Mouse (Mus musculus): ENCODE results near the gene Klhdc7b. TPM values are rescaled to one million over a fixed set of nuclear protein-coding genes. Genes with fewer than 3 reads are reported as not detected.

The Klhdc7b gene
- 0.02 TPM in 1 of 2 replicates, not detected in the other for polyA plus RNA-seq (2012; rRNA removed)

DNA sequence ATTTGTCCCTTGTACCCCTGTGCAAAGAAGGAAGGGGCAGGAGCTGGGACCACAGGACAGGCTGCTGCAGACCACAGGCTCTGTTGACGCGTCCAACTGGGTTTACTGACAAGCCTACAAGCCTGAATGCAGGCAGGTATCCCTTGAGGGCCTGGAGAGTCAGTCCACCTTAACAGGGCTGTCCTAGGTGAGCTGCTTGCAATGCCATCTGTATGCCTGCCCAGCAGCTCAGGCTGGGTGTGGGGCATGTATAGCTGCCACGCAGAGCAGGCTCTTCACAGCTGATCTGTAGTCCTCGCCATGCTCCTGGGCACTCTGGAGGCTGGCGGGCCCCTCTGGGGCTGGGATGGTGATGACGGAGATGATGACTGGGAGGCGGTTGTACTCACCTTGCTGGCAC lies at the start of gene Klhdc7b:
Klhdc7b (plus strand) TSS at position 301 of the 400 bp plus-strand sequence.
- Histone ChIP-seq H3K36me3 (ENCODE audit: control insufficient read depth, insufficient read depth, low read length) (no peaks in the 10 kb centered on the region), H3K4me3 (ENCODE audit: extremely low read depth, insufficient read depth, insufficient read length) (no peak within 1 kb of the TSS), H3K27ac (ENCODE audit: insufficient read depth, low read length) (no peak within 1 kb of the TSS), H3K4me1 (ENCODE audit: control insufficient read depth, insufficient read depth, insufficient read length) (no peaks in the 10 kb centered on the region), H3K27me3 (ENCODE audit: control insufficient read depth, insufficient read depth, low read length) (no peaks in the 10 kb centered on the region)
- no peak for DNase-seq (ENCODE audit: low read depth in 1 of 2, low spot score in 2 of 2)
- 91% methylated on average over 7 of the region's 7 CpGs for WGBS
- no peak for TF ChIP-seq CTCF (IDR thresholded peaks at IDR 0.05; ENCODE audit: extremely low read depth, insufficient read depth, insufficient read length, insufficient replicate concordance)
- TF ChIP-seq POLR2A (IDR thresholded peaks at IDR 0.05; ENCODE audit: low read depth, low read length): no peak

DNA sequence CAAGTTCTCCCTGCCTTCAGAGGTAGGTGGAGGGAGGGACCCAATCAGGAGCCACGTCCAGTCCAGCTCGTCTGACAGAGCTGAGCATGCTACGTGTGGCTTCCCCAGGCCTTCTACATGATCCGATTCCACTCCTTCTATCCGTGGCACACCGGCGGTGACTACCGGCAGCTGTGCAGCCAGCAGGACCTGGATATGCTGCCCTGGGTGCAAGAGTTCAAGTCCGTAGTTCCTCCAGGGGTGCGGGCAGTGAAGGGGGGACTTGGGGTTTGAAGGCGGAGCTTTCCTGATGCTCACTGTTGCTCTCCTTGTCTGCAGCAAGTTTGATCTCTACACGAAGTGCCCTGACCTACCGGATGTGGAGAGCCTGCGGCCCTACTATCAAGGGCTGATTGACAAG lies 48.3 kb upstream of the Klhdc7b start:
- TF ChIP-seq POLR2A (IDR thresholded peaks at IDR 0.05; ENCODE audit: low read depth, low read length) (no peak), CTCF (IDR thresholded peaks at IDR 0.05; ENCODE audit: extremely low read depth, insufficient read depth, insufficient read length, insufficient replicate concordance) (no peak)
- H3K36me3 ChIP-seq (ENCODE audit: control insufficient read depth, insufficient read depth, low read length): no peaks in the 10 kb centered on the region
- no peak overlapping the region for H3K27ac ChIP-seq (ENCODE audit: insufficient read depth, low read length)
- H3K27me3 ChIP-seq (ENCODE audit: control insufficient read depth, insufficient read depth, low read length): no peaks in the 10 kb centered on the region
- WGBS: 88% methylated on average over 14 of the region's 14 CpGs
- DNase-seq (ENCODE audit: low read depth in 1 of 2, low spot score in 2 of 2): no peak
- H3K4me1 ChIP-seq (ENCODE audit: control insufficient read depth, insufficient read depth, insufficient read length): peaks cover 6% of the 10 kb centered on the region
- no peak overlapping the region for H3K4me3 ChIP-seq (ENCODE audit: extremely low read depth, insufficient read depth, insufficient read length)

DNA sequence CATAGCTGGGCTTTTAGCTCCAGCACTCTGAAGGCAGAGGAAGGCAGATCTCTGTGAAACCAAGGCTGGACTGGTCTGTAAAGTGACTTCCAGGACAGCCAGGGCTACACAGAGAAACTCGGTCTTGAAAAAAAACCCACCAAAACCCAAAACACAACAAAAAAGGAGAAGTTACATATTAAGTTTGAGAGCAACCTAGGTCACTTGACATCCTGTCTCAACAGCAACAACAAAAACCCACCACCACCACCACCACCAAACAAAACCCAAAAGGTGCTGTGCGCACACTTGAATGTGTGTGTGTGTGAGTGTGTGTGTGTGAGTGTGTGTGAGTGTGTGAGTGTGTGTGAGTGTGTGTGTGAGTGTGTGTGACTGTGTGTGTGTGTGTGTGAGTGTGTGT lies 45.0 kb upstream of the Klhdc7b start:
- TF ChIP-seq POLR2A (IDR thresholded peaks at IDR 0.05; ENCODE audit: low read depth, low read length) (no peak), CTCF (IDR thresholded peaks at IDR 0.05; ENCODE audit: extremely low read depth, insufficient read depth, insufficient read length, insufficient replicate concordance) (no peak)
- WGBS: 26% methylated on average over 2 of the region's 2 CpGs
- no peak overlapping the region for H3K4me3 ChIP-seq (ENCODE audit: extremely low read depth, insufficient read depth, insufficient read length)
- peak in 1 of 2 experiments; percentile 52 for DNase-seq (ENCODE audit: low read depth in 1 of 2, low spot score in 2 of 2)
- H3K27me3 ChIP-seq (ENCODE audit: control insufficient read depth, insufficient read depth, low read length): no peaks in the 10 kb centered on the region
- H3K27ac ChIP-seq (ENCODE audit: insufficient read depth, low read length): peak overlapping the region; percentile 56
- H3K4me1 ChIP-seq (ENCODE audit: control insufficient read depth, insufficient read depth, insufficient read length): peaks cover 6% of the 10 kb centered on the region
- H3K36me3 ChIP-seq (ENCODE audit: control insufficient read depth, insufficient read depth, low read length): no peaks in the 10 kb centered on the region

- TF ChIP-seq CTCF (IDR thresholded peaks at IDR 0.05; ENCODE audit: extremely low read depth, insufficient read depth, insufficient read length, insufficient replicate concordance) (no peak), POLR2A (IDR thresholded peaks at IDR 0.05; ENCODE audit: low read depth, low read length) (no peak)
- no peak for DNase-seq (ENCODE audit: low read depth in 1 of 2, low spot score in 2 of 2)
- H3K27me3 ChIP-seq (ENCODE audit: control insufficient read depth, insufficient read depth, low read length): no peaks in the 10 kb centered on the region
- WGBS: 20% methylated on average over 3 of the region's 3 CpGs
- no peak overlapping the region for H3K4me3 ChIP-seq (ENCODE audit: extremely low read depth, insufficient read depth, insufficient read length)
- no peaks in the 10 kb centered on the region for H3K36me3 ChIP-seq (ENCODE audit: control insufficient read depth, insufficient read depth, low read length)
- H3K27ac ChIP-seq (ENCODE audit: insufficient read depth, low read length): peak overlapping the region; percentile 56
- peaks cover 6% of the 10 kb centered on the region for H3K4me1 ChIP-seq (ENCODE audit: control insufficient read depth, insufficient read depth, insufficient read length)
Measured at GRCm38 (mm10) chr15:89340136-89340535, 44.6 kb upstream of the Klhdc7b start.

DNA sequence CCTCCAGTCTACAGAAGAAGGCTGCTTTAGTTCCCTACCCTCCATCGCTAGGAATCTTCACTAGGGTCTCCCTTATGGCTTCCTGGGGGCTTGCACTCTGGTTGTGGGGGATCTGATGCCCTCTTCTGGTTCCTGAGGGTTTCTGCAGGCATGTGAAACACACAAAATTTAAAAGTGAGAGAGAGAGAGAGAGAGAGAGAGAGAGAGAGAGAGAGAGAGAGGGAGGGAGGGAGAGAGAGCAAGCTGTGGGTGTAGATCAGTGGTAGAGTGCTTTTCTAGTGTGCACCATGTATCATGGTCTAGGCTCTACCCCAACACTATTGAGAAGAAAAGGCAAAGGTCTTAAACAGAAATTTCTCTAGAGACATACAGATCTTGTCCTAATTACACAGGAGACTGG lies 43.0 kb upstream of the Klhdc7b start:
- no peak for DNase-seq (ENCODE audit: low read depth in 1 of 2, low spot score in 2 of 2)
- no peak overlapping the region for H3K4me3 ChIP-seq (ENCODE audit: extremely low read depth, insufficient read depth, insufficient read length)

DNA sequence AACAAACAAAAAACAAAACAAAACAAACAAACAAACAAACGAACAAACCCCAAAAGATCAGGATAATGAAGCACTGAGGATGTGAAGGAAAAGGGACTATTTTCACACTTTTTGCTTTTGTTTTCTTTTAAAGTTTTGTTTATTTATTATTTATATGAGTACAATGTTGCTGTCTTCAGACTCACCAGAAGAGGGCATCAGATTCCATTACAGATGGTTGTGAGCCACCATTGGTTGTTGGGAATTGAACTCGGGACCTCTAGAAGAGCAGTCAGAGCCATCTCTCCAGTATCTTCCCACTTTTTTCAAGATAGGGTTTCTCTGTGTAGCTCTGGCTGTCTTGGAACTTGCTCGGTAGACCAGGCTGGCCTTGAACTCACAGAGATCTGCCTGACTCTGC lies 41.4 kb upstream of the Klhdc7b start:
- TF ChIP-seq CTCF (IDR thresholded peaks at IDR 0.05; ENCODE audit: extremely low read depth, insufficient read depth, insufficient read length, insufficient replicate concordance) (no peak), POLR2A (IDR thresholded peaks at IDR 0.05; ENCODE audit: low read depth, low read length) (no peak)
- Histone ChIP-seq H3K4me1 (ENCODE audit: control insufficient read depth, insufficient read depth, insufficient read length) (peaks cover 6% of the 10 kb centered on the region), H3K27me3 (ENCODE audit: control insufficient read depth, insufficient read depth, low read length) (no peaks in the 10 kb centered on the region), H3K4me3 (ENCODE audit: extremely low read depth, insufficient read depth, insufficient read length) (no peak overlapping the region), H3K27ac (ENCODE audit: insufficient read depth, low read length) (no peak overlapping the region), H3K36me3 (ENCODE audit: control insufficient read depth, insufficient read depth, low read length) (no peaks in the 10 kb centered on the region)
- DNase-seq (ENCODE audit: low read depth in 1 of 2, low spot score in 2 of 2): no peak
- WGBS: 77% methylated on average over 3 of the region's 3 CpGs

More for the DNA sequence above, 43.0 kb upstream of the Klhdc7b start:
- Histone ChIP-seq H3K4me1 (ENCODE audit: control insufficient read depth, insufficient read depth, insufficient read length) (peaks cover 6% of the 10 kb centered on the region), H3K36me3 (ENCODE audit: control insufficient read depth, insufficient read depth, low read length) (no peaks in the 10 kb centered on the region), H3K27me3 (ENCODE audit: control insufficient read depth, insufficient read depth, low read length) (no peaks in the 10 kb centered on the region), H3K27ac (ENCODE audit: insufficient read depth, low read length) (no peak overlapping the region)
- TF ChIP-seq CTCF (IDR thresholded peaks at IDR 0.05; ENCODE audit: extremely low read depth, insufficient read depth, insufficient read length, insufficient replicate concordance) (no peak), POLR2A (IDR thresholded peaks at IDR 0.05; ENCODE audit: low read depth, low read length) (no peak)
- 87% methylated on average over 1 of the region's 1 CpGs for WGBS

DNA sequence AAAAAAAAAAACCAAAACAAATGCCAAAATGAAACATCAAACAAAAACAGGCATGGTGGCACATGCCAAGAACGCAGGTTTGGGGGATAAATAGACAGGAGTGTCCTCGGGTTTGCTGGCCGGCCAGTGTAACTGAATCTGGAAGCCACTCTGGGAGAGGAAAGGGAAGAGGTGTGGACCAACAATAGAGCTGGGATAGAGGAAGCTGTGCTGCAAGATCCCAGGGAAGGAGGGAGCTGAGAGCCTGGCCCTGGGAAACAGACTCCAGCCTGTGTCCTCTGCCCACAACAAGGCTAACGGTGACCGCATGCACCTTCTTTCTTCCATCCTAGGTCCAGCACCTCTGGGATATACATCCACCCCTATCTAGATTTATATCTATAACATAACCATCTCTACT lies 34.3 kb upstream of the Klhdc7b start:
- Histone ChIP-seq H3K36me3 (ENCODE audit: control insufficient read depth, insufficient read depth, low read length) (peaks cover 21% of the 10 kb centered on the region), H3K4me3 (ENCODE audit: extremely low read depth, insufficient read depth, insufficient read length) (no peak overlapping the region), H3K4me1 (ENCODE audit: control insufficient read depth, insufficient read depth, insufficient read length) (no peaks in the 10 kb centered on the region), H3K27me3 (ENCODE audit: control insufficient read depth, insufficient read depth, low read length) (no peaks in the 10 kb centered on the region), H3K27ac (ENCODE audit: insufficient read depth, low read length) (no peak overlapping the region)
- WGBS: 97% methylated on average over 5 of the region's 5 CpGs
- DNase-seq (ENCODE audit: low read depth in 1 of 2, low spot score in 2 of 2): no peak
- TF ChIP-seq POLR2A (IDR thresholded peaks at IDR 0.05; ENCODE audit: low read depth, low read length) (no peak), CTCF (IDR thresholded peaks at IDR 0.05; ENCODE audit: extremely low read depth, insufficient read depth, insufficient read length, insufficient replicate concordance) (no peak)

Data from spleen, adult 2 months (tissue).